9 mouse cellular contexts compared by ENCODE assay signal in genomic region chr13:81352296-81352695, GRCm38 (mm10).
DNase-seq lines count a peak whose midpoint lies in the region; ATAC-seq and TF ChIP-seq lines count a peak whose summit lies in the region.
"Had no signal": no experiment of that assay in that cellular context is flagged by ENCODE, and none has a peak within 500 bp of the region (broad histone marks: within the 10 kb centered on the region; RNA-seq: fewer than 3 reads in every experiment).

No protein-coding gene starts in this region.

- no peaks in the 10 kb centered on the region for H3K36me3 ChIP-seq in heart, embryonic 12.5 days
- no peaks in the 10 kb centered on the region for H3K36me3 ChIP-seq in stomach, embryonic 15.5 days

- H3K9ac ChIP-seq in heart, embryonic 12.5 days, result no peak overlapping the region
- H3K9ac ChIP-seq in stomach, embryonic 15.5 days, result no peak overlapping the region

- peaks cover 8% of the 10 kb centered on the region for H3K4me1 ChIP-seq in heart, embryonic 12.5 days (replicated peaks)
- no peaks in the 10 kb centered on the region for H3K4me1 ChIP-seq in stomach, embryonic 15.5 days

- H3K27ac ChIP-seq in heart, embryonic 12.5 days (ENCODE audit: poor library complexity, severe bottlenecking), result peak overlapping the region; percentile 45; the same call in 1 of the 2 replicates
- peak overlapping the region; percentile 86; the same call in 1 of the 2 replicates for H3K27ac ChIP-seq in stomach, embryonic 15.5 days
- no peak overlapping the region for H3K27ac ChIP-seq in left cerebral cortex, adult 2 months

- no peak for ATAC-seq in heart, embryonic 12.5 days (ENCODE audit: insufficient number of reproducible peaks, low FRiP score)
- ATAC-seq in stomach, embryonic 15.5 days (ENCODE audit: insufficient read depth, low FRiP score, low read depth), result peak; percentile 34; the same call in 1 of the 2 replicates

- peak; percentile 58 for DNase-seq in ovary, postnatal 36 days (ENCODE audit: low spot score)
- DNase-seq in ovary, postnatal 14 days (ENCODE audit: low spot score), result no peak
- DNase-seq in kidney, postnatal 4 days, result peak; percentile 63 to 72
- DNase-seq in left cerebral cortex, adult 2 months (ENCODE audit: extremely low spot score in 1 of 2, low spot score in 2 of 2), result no peak
- DNase-seq in cerebellum, adult 9-11 months, result no peak
- no peak for DNase-seq in neural tube, embryonic 10.5 days (ENCODE audit: extremely low spot score, low spot score)

- intact Hi-C loops in left cerebral cortex, adult 2 months (cut with DNase I), result no loop called here

- H3K9me3 ChIP-seq in heart, embryonic 12.5 days (replicated peaks), result no peaks in the 10 kb centered on the region
- H3K9me3 ChIP-seq in stomach, embryonic 15.5 days, result no peaks in the 10 kb centered on the region

- WGBS in heart, embryonic 12.5 days, result 78% methylated on average over 11 of the region's 11 CpGs
- WGBS in stomach, embryonic 15.5 days, result 48% methylated on average over 11 of the region's 11 CpGs

- no peak overlapping the region for H3K4me2 ChIP-seq in heart, embryonic 12.5 days
- no peak overlapping the region for H3K4me2 ChIP-seq in stomach, embryonic 15.5 days

- no peaks in the 10 kb centered on the region for H3K27me3 ChIP-seq in heart, embryonic 12.5 days (replicated peaks)
- H3K27me3 ChIP-seq in stomach, embryonic 15.5 days (replicated peaks), result no peaks in the 10 kb centered on the region

- no peak for TF ChIP-seq CTCF in left cerebral cortex, adult 2 months (IDR thresholded peaks at IDR 0.05)

- H3K4me3 ChIP-seq in heart, embryonic 12.5 days, result no peak overlapping the region
- H3K4me3 ChIP-seq in stomach, embryonic 15.5 days (replicated peaks), result no peak overlapping the region
- H3K4me3 ChIP-seq in left cerebral cortex, adult 2 months, result no peak overlapping the region
- H3K4me3 ChIP-seq: erythroblast, embryonic 14.5 days had no signal

Comparison
In these comparisons a context has a peak if more than half of its experiments do, and no peak if none do; other contexts are left out.
1. DNase-seq: peak in ovary, postnatal 36 days (single experiment) and kidney, postnatal 4 days (2 of 2); none in ovary, postnatal 14 days (single experiment), left cerebral cortex, adult 2 months (0 of 2), cerebellum, adult 9-11 months (single experiment) and neural tube, embryonic 10.5 days (single experiment).